Mouse (Mus musculus) intestine, postnatal 0 days (tissue): ENCODE results near the gene Dact1. TPM values are rescaled to one million over a fixed set of nuclear protein-coding genes. Genes with fewer than 3 reads are reported as not detected.

Experiments used
- ATAC-seq: fragments of 200-750 bp; cut with Nextera tagmentation; 2 replicates; pipeline ENCODE4 v1.8.0; 2017; ENCODE audit warnings: mild to moderate bottlenecking, moderate TSS enrichment, moderate library complexity
- H3K27ac ChIP-seq: fragments of 300-500 bp; sonication (generic); 2 replicates; pipeline ENCODE4 v1.5.1; 2014; ENCODE audit warnings: mild to moderate bottlenecking, low read depth, low read length, moderate library complexity
- H3K27me3 ChIP-seq: fragments of 300-500 bp; sonication (generic); replicated peaks from 2 replicates; pipeline ENCODE4 v1.6.1; 2014; ENCODE audit warnings: low read length, mixed read lengths; ENCODE audit not compliant: control insufficient read depth, insufficient read depth
- H3K36me3 ChIP-seq: fragments of 300-500 bp; sonication (generic); 2 replicates; pipeline ENCODE4 v1.6.1; 2014; ENCODE audit warnings: mild to moderate bottlenecking, moderate library complexity; ENCODE audit not compliant: control insufficient read depth, insufficient read depth
- H3K4me1 ChIP-seq: fragments of 300-500 bp; sonication (generic); replicated peaks from 2 replicates; pipeline ENCODE4 v1.6.1; 2014; ENCODE audit warnings: antibody characterized with exemption, low read length, mixed read lengths; ENCODE audit not compliant: control insufficient read depth, insufficient read depth
- H3K4me2 ChIP-seq: fragments of 300-500 bp; sonication (generic); replicated peaks from 2 replicates; pipeline ENCODE4 v1.6.1; 2014; ENCODE audit warnings: low read depth, mild to moderate bottlenecking, moderate library complexity
- H3K4me3 ChIP-seq: fragments of 300-500 bp; sonication (generic); 2 replicates; pipeline ENCODE4 v1.5.1; 2014; ENCODE audit warnings: low read depth, low read length
- H3K9ac ChIP-seq: fragments of 300-500 bp; sonication (generic); 2 replicates; pipeline ENCODE4 v1.6.1; 2014; ENCODE audit warnings: mild to moderate bottlenecking, low read depth, low read length
- H3K9me3 ChIP-seq: fragments of 300-500 bp; sonication (generic); 2 replicates; pipeline ENCODE4 v1.6.1; 2016; ENCODE audit warnings: mixed run types; ENCODE audit not compliant: control insufficient read depth
- CTCF ChIP-seq: sonication (generic); IDR thresholded peaks from 2 replicates; pipeline ENCODE4 v1.5.1; 2016; ENCODE audit warnings: low read depth, mild to moderate bottlenecking, control low read depth, antibody characterized with exemption, moderate library complexity
- WGBS: fragments of 180-500 bp; shearing (Covaris S2); extraction: QIAGEN DNeasy Blood & Tissue Kit; methylation state at CpG from one replicate; pipeline ENCODE4 v1.1.7; 2014; 5-methylcytosine and 5-hydroxymethylcytosine counted together
- polyA plus RNA-seq: library from polyadenylated mRNA; unstranded; fragments of >200 nt; fragmentation: Nextera tagmentation; extraction: Ambion mirVana; gene quantifications from 2 replicates; pipeline ENCODE4 v1.2.1, GENCODE M21; 2015

Gene Dact1
- 4.8 and 5.1 TPM in 2 replicates for polyA plus RNA-seq

- H3K27ac ChIP-seq = peak within 1 kb of the TSS; percentile 64
- H3K27me3 ChIP-seq = peaks cover 12% of the 10 kb centered on the region
- H3K9ac ChIP-seq = peak within 1 kb of the TSS; percentile 69
- H3K4me2 ChIP-seq = peak within 1 kb of the TSS; percentile 100
- no peaks in the 10 kb centered on the region for H3K36me3 ChIP-seq
- ATAC-seq = peak; percentile 77
- no peak for TF ChIP-seq CTCF
- no peaks in the 10 kb centered on the region for H3K9me3 ChIP-seq
- peak within 1 kb of the TSS; percentile 76 for H3K4me3 ChIP-seq
- H3K4me1 ChIP-seq = no peaks in the 10 kb centered on the region
- WGBS = under 1% methylated on average over 67 of the region's 76 CpGs
Measured at GRCm38 (mm10) chr12:71309581-71310067, at the start of gene Dact1. Gene Dact1, plus strand, starts transcription at chr12:71309884.

- Histone ChIP-seq H3K27me3 (no peaks in the 10 kb centered on the region), H3K27ac (no peak overlapping the region), H3K4me2 (no peak overlapping the region), H3K4me3 (no peak overlapping the region), H3K9me3 (no peaks in the 10 kb centered on the region), H3K9ac (no peak overlapping the region), H3K36me3 (no peaks in the 10 kb centered on the region), H3K4me1 (no peaks in the 10 kb centered on the region)
- ATAC-seq = no peak
- 66% methylated on average over 4 of the region's 4 CpGs for WGBS
- no peak for TF ChIP-seq CTCF
Measured at GRCm38 (mm10) chr12:71264211-71264610, 45.5 kb upstream of the Dact1 start.

GRCm38 (mm10) chr12:71269367-71269766 is 40.3 kb upstream of the Dact1 start:
- H3K4me1 ChIP-seq = no peaks in the 10 kb centered on the region
- H3K27ac ChIP-seq = no peak overlapping the region
- no peak for ATAC-seq
- no peak overlapping the region for H3K9ac ChIP-seq
- no peaks in the 10 kb centered on the region for H3K27me3 ChIP-seq
- no peak overlapping the region for H3K4me2 ChIP-seq
- 91% methylated on average over 7 of the region's 7 CpGs for WGBS
- TF ChIP-seq CTCF = no peak
- no peaks in the 10 kb centered on the region for H3K9me3 ChIP-seq
- no peak overlapping the region for H3K4me3 ChIP-seq
- no peaks in the 10 kb centered on the region for H3K36me3 ChIP-seq

GRCm38 (mm10) chr12:71271131-71271530 is 38.6 kb upstream of the Dact1 start:
- no peak overlapping the region for H3K27ac ChIP-seq
- no peak overlapping the region for H3K9ac ChIP-seq
- H3K27me3 ChIP-seq = no peaks in the 10 kb centered on the region
- H3K36me3 ChIP-seq = no peaks in the 10 kb centered on the region
- no peak for ATAC-seq
- H3K9me3 ChIP-seq = no peaks in the 10 kb centered on the region
- no peak for TF ChIP-seq CTCF
- H3K4me3 ChIP-seq = no peak overlapping the region
- H3K4me2 ChIP-seq = no peak overlapping the region
- 81% methylated on average over 5 of the region's 5 CpGs for WGBS
- no peaks in the 10 kb centered on the region for H3K4me1 ChIP-seq

GRCm38 (mm10) chr12:71274519-71275237 is 35.0 kb upstream of the Dact1 start:
- WGBS = 92% methylated on average over 5 of the region's 5 CpGs
- no peak for ATAC-seq

GRCm38 (mm10) chr12:71275906-71276595 is 33.6 kb upstream of the Dact1 start:
- Histone ChIP-seq H3K4me3 (no peak overlapping the region), H3K27me3 (no peaks in the 10 kb centered on the region), H3K27ac (no peak overlapping the region), H3K4me2 (no peak overlapping the region), H3K4me1 (no peaks in the 10 kb centered on the region), H3K9ac (no peak overlapping the region), H3K9me3 (no peaks in the 10 kb centered on the region), H3K36me3 (no peaks in the 10 kb centered on the region)
- WGBS = 82% methylated on average over 8 of the region's 8 CpGs
- TF ChIP-seq CTCF = no peak
- ATAC-seq = no peak

More at GRCm38 (mm10) chr12:71274519-71275237, 35.0 kb upstream of the Dact1 start:
- Histone ChIP-seq H3K27ac (no peak overlapping the region), H3K4me1 (no peaks in the 10 kb centered on the region), H3K9me3 (no peaks in the 10 kb centered on the region), H3K4me3 (no peak overlapping the region), H3K4me2 (no peak overlapping the region), H3K27me3 (no peaks in the 10 kb centered on the region), H3K36me3 (no peaks in the 10 kb centered on the region), H3K9ac (no peak overlapping the region)
- peak; percentile 50 for TF ChIP-seq CTCF
